Mouse (Mus musculus): ENCODE measurements around the gene Lsg1. TPM values are rescaled to one million over a fixed set of nuclear protein-coding genes. Genes with fewer than 3 reads are reported as not detected.
A peak's percentile ranks its signal among the peaks of the same experiment; 100 is the strongest.

Lsg1 gene
- polyA plus RNA-seq, 1 experiment from 2014 or later, result 59.1 TPM

- Histone ChIP-seq H3K4me3 (replicated peaks) (no peak overlapping the region), H3K4me1 (peaks cover 17% of the 10 kb centered on the region), H3K27me3 (no peaks in the 10 kb centered on the region), H3K4me2 (replicated peaks) (no peak overlapping the region), H3K9ac (no peak overlapping the region), H3K36me3 (peaks cover 19% of the 10 kb centered on the region; the same call in 1 of the 2 replicates), H3K27ac (replicated peaks) (no peak overlapping the region), H3K9me3 (replicated peaks) (no peaks in the 10 kb centered on the region)
- 76% methylated on average over 5 of the region's 5 CpGs for WGBS
- ATAC-seq (ENCODE audit: insufficient number of reproducible peaks, low FRiP score, low TSS enrichment, low read depth), result no peak
These were observed 39.1 kb downstream of the Lsg1 start for GRCm38 (mm10) chr16:30548291-30548690.

GRCm38 (mm10) chr16:30544693-30545092, 42.7 kb downstream of the Lsg1 start:
- no peak for ATAC-seq (ENCODE audit: insufficient number of reproducible peaks, low FRiP score, low TSS enrichment, low read depth)
- H3K9ac ChIP-seq, result no peak overlapping the region
- no peak overlapping the region for H3K27ac ChIP-seq (replicated peaks)
- H3K4me2 ChIP-seq (replicated peaks), result no peak overlapping the region
- no peaks in the 10 kb centered on the region for H3K27me3 ChIP-seq
- no peaks in the 10 kb centered on the region for H3K9me3 ChIP-seq (replicated peaks)
- H3K36me3 ChIP-seq, result peaks cover 23% of the 10 kb centered on the region; the same call in 1 of the 2 replicates
- WGBS, result 88% methylated on average over 4 of the region's 4 CpGs
- H3K4me3 ChIP-seq (replicated peaks), result no peak overlapping the region
- peaks cover 8% of the 10 kb centered on the region; the same call in 1 of the 2 replicates for H3K4me1 ChIP-seq

GRCm38 (mm10) chr16:30543386-30543785, 44.0 kb downstream of the Lsg1 start:
- Histone ChIP-seq H3K36me3 (peaks cover 23% of the 10 kb centered on the region; the same call in 1 of the 2 replicates), H3K27ac (replicated peaks) (no peak overlapping the region), H3K4me3 (replicated peaks) (no peak overlapping the region), H3K4me2 (replicated peaks) (no peak overlapping the region), H3K9ac (no peak overlapping the region), H3K4me1 (no peaks in the 10 kb centered on the region), H3K27me3 (no peaks in the 10 kb centered on the region), H3K9me3 (replicated peaks) (no peaks in the 10 kb centered on the region)
- no peak for ATAC-seq (ENCODE audit: insufficient number of reproducible peaks, low FRiP score, low TSS enrichment, low read depth)
- WGBS, result 90% methylated on average over 9 of the region's 9 CpGs

- Histone ChIP-seq H3K27me3 (no peaks in the 10 kb centered on the region), H3K27ac (replicated peaks) (no peak overlapping the region), H3K9ac (no peak overlapping the region), H3K4me2 (replicated peaks) (no peak overlapping the region), H3K36me3 (peaks cover 23% of the 10 kb centered on the region; the same call in 1 of the 2 replicates), H3K4me1 (no peaks in the 10 kb centered on the region), H3K4me3 (replicated peaks) (no peak overlapping the region), H3K9me3 (replicated peaks) (no peaks in the 10 kb centered on the region)
- ATAC-seq (ENCODE audit: insufficient number of reproducible peaks, low FRiP score, low TSS enrichment, low read depth), result no peak
- 83% methylated on average over 6 of the region's 6 CpGs for WGBS
These were observed 44.6 kb downstream of the Lsg1 start for GRCm38 (mm10) chr16:30542826-30543225.

GRCm38 (mm10) chr16:30540107-30541001, 47.0 kb downstream of the Lsg1 start:
- Histone ChIP-seq H3K4me1 (no peaks in the 10 kb centered on the region), H3K9me3 (replicated peaks) (no peaks in the 10 kb centered on the region), H3K36me3 (peaks cover 11% of the 10 kb centered on the region; the same call in 1 of the 2 replicates), H3K4me3 (replicated peaks) (no peak overlapping the region), H3K27me3 (no peaks in the 10 kb centered on the region), H3K9ac (no peak overlapping the region), H3K4me2 (replicated peaks) (no peak overlapping the region), H3K27ac (replicated peaks) (no peak overlapping the region)
- ATAC-seq (ENCODE audit: insufficient number of reproducible peaks, low FRiP score, low TSS enrichment, low read depth), result 0 out of 2 replicates have a peak, but pooled peaks have one; percentile 16
- 71% methylated on average over 20 of the region's 20 CpGs for WGBS

GRCm38 (mm10) chr16:30539433-30539832, 48.0 kb downstream of the Lsg1 start:
- no peaks in the 10 kb centered on the region for H3K4me1 ChIP-seq
- H3K4me2 ChIP-seq (replicated peaks), result no peak overlapping the region
- no peak overlapping the region for H3K9ac ChIP-seq
- ATAC-seq (ENCODE audit: insufficient number of reproducible peaks, low FRiP score, low TSS enrichment, low read depth), result no peak
- H3K36me3 ChIP-seq, result 0 out of 2 replicates have a peak, but pooled peaks cover 4% of the 10 kb centered on the region
- H3K27ac ChIP-seq (replicated peaks), result no peak overlapping the region
- no peaks in the 10 kb centered on the region for H3K27me3 ChIP-seq
- H3K9me3 ChIP-seq (replicated peaks), result no peaks in the 10 kb centered on the region
- no peak overlapping the region for H3K4me3 ChIP-seq (replicated peaks)
- WGBS, result 28% methylated on average over 10 of the region's 10 CpGs

GRCm38 (mm10) chr16:30535075-30535474, 52.3 kb downstream of the Lsg1 start:
- Histone ChIP-seq H3K4me3 (replicated peaks) (no peak overlapping the region), H3K27ac (replicated peaks) (no peak overlapping the region), H3K9me3 (replicated peaks) (no peaks in the 10 kb centered on the region), H3K4me2 (replicated peaks) (no peak overlapping the region), H3K9ac (no peak overlapping the region), H3K4me1 (peaks cover 5% of the 10 kb centered on the region; the same call in 1 of the 2 replicates), H3K36me3 (no peaks in the 10 kb centered on the region), H3K27me3 (no peaks in the 10 kb centered on the region)
- ATAC-seq (ENCODE audit: insufficient number of reproducible peaks, low FRiP score, low TSS enrichment, low read depth), result no peak
- WGBS, result 77% methylated on average over 1 of the region's 1 CpGs

- H3K4me3 ChIP-seq (replicated peaks), result no peak overlapping the region
- H3K9ac ChIP-seq, result no peak overlapping the region
- no peak overlapping the region for H3K4me2 ChIP-seq (replicated peaks)
- H3K36me3 ChIP-seq, result peaks cover 7% of the 10 kb centered on the region; the same call in 1 of the 2 replicates
- H3K27me3 ChIP-seq, result no peaks in the 10 kb centered on the region
- no peak for ATAC-seq (ENCODE audit: insufficient number of reproducible peaks, low FRiP score, low TSS enrichment, low read depth)
- H3K9me3 ChIP-seq (replicated peaks), result no peaks in the 10 kb centered on the region
- peaks cover 5% of the 10 kb centered on the region; the same call in 1 of the 2 replicates for H3K4me1 ChIP-seq
- WGBS, result 61% methylated on average over 4 of the region's 4 CpGs
- no peak overlapping the region for H3K27ac ChIP-seq (replicated peaks)
These were observed 53.8 kb downstream of the Lsg1 start for GRCm38 (mm10) chr16:30533592-30533991.

- no peaks in the 10 kb centered on the region for H3K27me3 ChIP-seq
- no peak overlapping the region for H3K4me3 ChIP-seq (replicated peaks)
- H3K4me2 ChIP-seq (replicated peaks), result no peak overlapping the region
- ATAC-seq (ENCODE audit: insufficient number of reproducible peaks, low FRiP score, low TSS enrichment, low read depth), result no peak
- H3K4me1 ChIP-seq, result peaks cover 5% of the 10 kb centered on the region; the same call in 1 of the 2 replicates
- WGBS, result 50% methylated on average over 1 of the region's 1 CpGs
- peaks cover 10% of the 10 kb centered on the region; the same call in 1 of the 2 replicates for H3K36me3 ChIP-seq
- H3K27ac ChIP-seq (replicated peaks), result no peak overlapping the region
- no peaks in the 10 kb centered on the region for H3K9me3 ChIP-seq (replicated peaks)
- no peak overlapping the region for H3K9ac ChIP-seq
These were observed 54.5 kb downstream of the Lsg1 start for GRCm38 (mm10) chr16:30532929-30533328.

GRCm38 (mm10) chr16:30531761-30532406, 55.5 kb downstream of the Lsg1 start:
- ATAC-seq (ENCODE audit: insufficient number of reproducible peaks, low FRiP score, low TSS enrichment, low read depth), result peak; percentile 35; the same call in 1 of the 2 replicates
- Histone ChIP-seq H3K9me3 (replicated peaks) (no peaks in the 10 kb centered on the region), H3K4me2 (replicated peaks) (no peak overlapping the region), H3K9ac (no peak overlapping the region), H3K4me1 (peaks cover 5% of the 10 kb centered on the region; the same call in 1 of the 2 replicates), H3K27me3 (no peaks in the 10 kb centered on the region), H3K27ac (replicated peaks) (no peak overlapping the region), H3K36me3 (peaks cover 12% of the 10 kb centered on the region; the same call in 1 of the 2 replicates), H3K4me3 (replicated peaks) (no peak overlapping the region)
- 26% methylated on average over 20 of the region's 20 CpGs for WGBS

- no peak overlapping the region for H3K9ac ChIP-seq
- H3K27ac ChIP-seq (replicated peaks), result no peak overlapping the region
- no peak overlapping the region for H3K4me2 ChIP-seq (replicated peaks)
- 46% methylated on average over 4 of the region's 4 CpGs for WGBS
- no peaks in the 10 kb centered on the region for H3K27me3 ChIP-seq
- H3K9me3 ChIP-seq (replicated peaks), result no peaks in the 10 kb centered on the region
- no peak overlapping the region for H3K4me3 ChIP-seq (replicated peaks)
- H3K4me1 ChIP-seq, result peaks cover 5% of the 10 kb centered on the region; the same call in 1 of the 2 replicates
- no peak for ATAC-seq (ENCODE audit: insufficient number of reproducible peaks, low FRiP score, low TSS enrichment, low read depth)
- peaks cover 12% of the 10 kb centered on the region; the same call in 1 of the 2 replicates for H3K36me3 ChIP-seq
These were observed 56.6 kb downstream of the Lsg1 start for GRCm38 (mm10) chr16:30530815-30531214.
